Mouse (Mus musculus): ENCODE measurements at regions not wholly inside any gene's neighbourhood (a gene's known extent, or its start where the extent isn't known, plus 50 kb on each side); places are given as distances from the start of the nearest gene placed in this dataset.

GRCm38 (mm10) chr7:117777921-117778320 lies 338.1 kb downstream of the Rps15a start:
- Histone ChIP-seq H3K4me2 (ENCODE audit: low read depth, low read length) (no peak overlapping the region), H3K27me3 (replicated peaks; ENCODE audit: control insufficient read depth, insufficient read depth, low read length) (no peaks in the 10 kb centered on the region), H3K27ac (replicated peaks; ENCODE audit: low read depth, low read length) (no peak overlapping the region), H3K9me3 (ENCODE audit: control insufficient read depth, low read length) (peaks cover 2% of the 10 kb centered on the region; the same call in 1 of the 2 replicates), H3K36me3 (ENCODE audit: control insufficient read depth, insufficient read depth, low read length) (no peaks in the 10 kb centered on the region), H3K4me3 (ENCODE audit: low read depth, low read length) (no peak overlapping the region), H3K9ac (ENCODE audit: low read depth, low read length) (no peak overlapping the region), H3K4me1 (ENCODE audit: control insufficient read depth, insufficient read depth, low read length) (no peaks in the 10 kb centered on the region)
- DNase-seq (ENCODE audit: low spot score) (no peak), ATAC-seq (ENCODE audit: low read depth) (no peak)
- 93% methylated on average over 2 of the region's 2 CpGs for WGBS

- Histone ChIP-seq H3K9ac (ENCODE audit: low read depth, low read length) (no peak overlapping the region), H3K27ac (replicated peaks; ENCODE audit: low read depth, low read length) (no peak overlapping the region), H3K4me1 (ENCODE audit: control insufficient read depth, insufficient read depth, low read length) (no peaks in the 10 kb centered on the region), H3K36me3 (ENCODE audit: control insufficient read depth, insufficient read depth, low read length) (no peaks in the 10 kb centered on the region), H3K4me3 (ENCODE audit: low read depth, low read length) (no peak overlapping the region), H3K9me3 (ENCODE audit: control insufficient read depth, low read length) (peaks cover 9% of the 10 kb centered on the region; the same call in 1 of the 2 replicates), H3K4me2 (ENCODE audit: low read depth, low read length) (no peak overlapping the region), H3K27me3 (replicated peaks; ENCODE audit: control insufficient read depth, insufficient read depth, low read length) (no peaks in the 10 kb centered on the region)
- ATAC-seq (ENCODE audit: low read depth) (no peak; the same call in 1 of the 2 replicates), DNase-seq (ENCODE audit: low spot score) (no peak)
- WGBS: 69% methylated on average over 6 of the region's 6 CpGs
Observed at GRCm38 (mm10) chr7:117771836-117772235, 344.2 kb downstream of the Rps15a start.

GRCm38 (mm10) chr7:117759506-117759905 lies 356.5 kb downstream of the Rps15a start:
- Histone ChIP-seq H3K4me3 (ENCODE audit: low read depth, low read length) (no peak overlapping the region), H3K27ac (replicated peaks; ENCODE audit: low read depth, low read length) (no peak overlapping the region), H3K4me2 (ENCODE audit: low read depth, low read length) (no peak overlapping the region), H3K9me3 (ENCODE audit: control insufficient read depth, low read length) (no peaks in the 10 kb centered on the region), H3K27me3 (replicated peaks; ENCODE audit: control insufficient read depth, insufficient read depth, low read length) (no peaks in the 10 kb centered on the region), H3K9ac (ENCODE audit: low read depth, low read length) (no peak overlapping the region), H3K36me3 (ENCODE audit: control insufficient read depth, insufficient read depth, low read length) (no peaks in the 10 kb centered on the region), H3K4me1 (ENCODE audit: control insufficient read depth, insufficient read depth, low read length) (no peaks in the 10 kb centered on the region)
- WGBS: 48% methylated on average over 1 of the region's 1 CpGs
- peak; percentile 13 for DNase-seq (ENCODE audit: low spot score)
- no peak for ATAC-seq (ENCODE audit: low read depth)

GRCm38 (mm10) chr7:117757033-117757432 lies 359.0 kb downstream of the Rps15a start:
- no peak overlapping the region for H3K27ac ChIP-seq (replicated peaks; ENCODE audit: low read depth, low read length)
- peak; percentile 46 for DNase-seq (ENCODE audit: low spot score)
- H3K4me3 ChIP-seq (ENCODE audit: low read depth, low read length): no peak overlapping the region
- H3K9me3 ChIP-seq (ENCODE audit: control insufficient read depth, low read length): no peaks in the 10 kb centered on the region
- 23% methylated on average over 4 of the region's 4 CpGs for WGBS
- no peaks in the 10 kb centered on the region for H3K36me3 ChIP-seq (ENCODE audit: control insufficient read depth, insufficient read depth, low read length)
- no peaks in the 10 kb centered on the region for H3K27me3 ChIP-seq (replicated peaks; ENCODE audit: control insufficient read depth, insufficient read depth, low read length)
- H3K4me1 ChIP-seq (ENCODE audit: control insufficient read depth, insufficient read depth, low read length): no peaks in the 10 kb centered on the region
- no peak overlapping the region for H3K4me2 ChIP-seq (ENCODE audit: low read depth, low read length)
- no peak overlapping the region for H3K9ac ChIP-seq (ENCODE audit: low read depth, low read length)
- ATAC-seq (ENCODE audit: low read depth): no peak

- no peak for ATAC-seq (ENCODE audit: low read depth)
- H3K9ac ChIP-seq (ENCODE audit: low read depth, low read length): no peak overlapping the region
- H3K27ac ChIP-seq (replicated peaks; ENCODE audit: low read depth, low read length): no peak overlapping the region
- no peak for DNase-seq (ENCODE audit: low spot score)
- H3K4me3 ChIP-seq (ENCODE audit: low read depth, low read length): no peak overlapping the region
- no peaks in the 10 kb centered on the region for H3K27me3 ChIP-seq (replicated peaks; ENCODE audit: control insufficient read depth, insufficient read depth, low read length)
- WGBS: 65% methylated on average over 5 of the region's 5 CpGs
- no peaks in the 10 kb centered on the region for H3K4me1 ChIP-seq (ENCODE audit: control insufficient read depth, insufficient read depth, low read length)
- H3K9me3 ChIP-seq (ENCODE audit: control insufficient read depth, low read length): no peaks in the 10 kb centered on the region
- no peaks in the 10 kb centered on the region for H3K36me3 ChIP-seq (ENCODE audit: control insufficient read depth, insufficient read depth, low read length)
- no peak overlapping the region for H3K4me2 ChIP-seq (ENCODE audit: low read depth, low read length)
Observed at GRCm38 (mm10) chr7:117755830-117756229, 360.2 kb downstream of the Rps15a start.

- H3K9me3 ChIP-seq (ENCODE audit: control insufficient read depth, low read length): no peaks in the 10 kb centered on the region
- no peaks in the 10 kb centered on the region for H3K27me3 ChIP-seq (replicated peaks; ENCODE audit: control insufficient read depth, insufficient read depth, low read length)
- H3K4me1 ChIP-seq (ENCODE audit: control insufficient read depth, insufficient read depth, low read length): no peaks in the 10 kb centered on the region
- H3K4me3 ChIP-seq (ENCODE audit: low read depth, low read length): no peak overlapping the region
- H3K27ac ChIP-seq (replicated peaks; ENCODE audit: low read depth, low read length): no peak overlapping the region
- ATAC-seq (ENCODE audit: low read depth) (no peak), DNase-seq (ENCODE audit: low spot score) (no peak)
- 63% methylated on average over 5 of the region's 5 CpGs for WGBS
- H3K36me3 ChIP-seq (ENCODE audit: control insufficient read depth, insufficient read depth, low read length): no peaks in the 10 kb centered on the region
- H3K9ac ChIP-seq (ENCODE audit: low read depth, low read length): no peak overlapping the region
- H3K4me2 ChIP-seq (ENCODE audit: low read depth, low read length): no peak overlapping the region
Observed at GRCm38 (mm10) chr7:117753296-117753695, 362.7 kb downstream of the Rps15a start.

GRCm38 (mm10) chr7:117752302-117753185 lies 363.4 kb downstream of the Rps15a start:
- no peaks in the 10 kb centered on the region for H3K9me3 ChIP-seq (ENCODE audit: control insufficient read depth, low read length)
- H3K36me3 ChIP-seq (ENCODE audit: control insufficient read depth, insufficient read depth, low read length): no peaks in the 10 kb centered on the region
- H3K9ac ChIP-seq (ENCODE audit: low read depth, low read length): no peak overlapping the region
- DNase-seq (ENCODE audit: low spot score) (no peak), ATAC-seq (ENCODE audit: low read depth) (no peak)
- no peak overlapping the region for H3K27ac ChIP-seq (replicated peaks; ENCODE audit: low read depth, low read length)
- no peak overlapping the region for H3K4me3 ChIP-seq (ENCODE audit: low read depth, low read length)
- no peaks in the 10 kb centered on the region for H3K27me3 ChIP-seq (replicated peaks; ENCODE audit: control insufficient read depth, insufficient read depth, low read length)
- H3K4me1 ChIP-seq (ENCODE audit: control insufficient read depth, insufficient read depth, low read length): no peaks in the 10 kb centered on the region
- WGBS: 53% methylated on average over 12 of the region's 12 CpGs
- H3K4me2 ChIP-seq (ENCODE audit: low read depth, low read length): no peak overlapping the region

- H3K4me1 ChIP-seq (ENCODE audit: control insufficient read depth, insufficient read depth, low read length): no peaks in the 10 kb centered on the region
- no peaks in the 10 kb centered on the region for H3K27me3 ChIP-seq (replicated peaks; ENCODE audit: control insufficient read depth, insufficient read depth, low read length)
- H3K27ac ChIP-seq (replicated peaks; ENCODE audit: low read depth, low read length): no peak overlapping the region
- H3K9me3 ChIP-seq (ENCODE audit: control insufficient read depth, low read length): no peaks in the 10 kb centered on the region
- no peak overlapping the region for H3K4me3 ChIP-seq (ENCODE audit: low read depth, low read length)
- no peak for DNase-seq (ENCODE audit: low spot score)
- no peaks in the 10 kb centered on the region for H3K36me3 ChIP-seq (ENCODE audit: control insufficient read depth, insufficient read depth, low read length)
- 73% methylated on average over 4 of the region's 4 CpGs for WGBS
- ATAC-seq (ENCODE audit: low read depth): no peak
- no peak overlapping the region for H3K9ac ChIP-seq (ENCODE audit: low read depth, low read length)
- H3K4me2 ChIP-seq (ENCODE audit: low read depth, low read length): no peak overlapping the region
Observed at GRCm38 (mm10) chr7:117747991-117748390, 367.2 kb downstream of the Xylt1 start.

- Histone ChIP-seq H3K36me3 (ENCODE audit: control insufficient read depth, insufficient read depth, low read length) (no peaks in the 10 kb centered on the region), H3K4me1 (ENCODE audit: control insufficient read depth, insufficient read depth, low read length) (no peaks in the 10 kb centered on the region), H3K27me3 (replicated peaks; ENCODE audit: control insufficient read depth, insufficient read depth, low read length) (no peaks in the 10 kb centered on the region), H3K9me3 (ENCODE audit: control insufficient read depth, low read length) (no peaks in the 10 kb centered on the region), H3K27ac (replicated peaks; ENCODE audit: low read depth, low read length) (no peak overlapping the region), H3K4me2 (ENCODE audit: low read depth, low read length) (no peak overlapping the region), H3K4me3 (ENCODE audit: low read depth, low read length) (no peak overlapping the region), H3K9ac (ENCODE audit: low read depth, low read length) (no peak overlapping the region)
- ATAC-seq (ENCODE audit: low read depth): no peak
- 84% methylated on average over 4 of the region's 4 CpGs for WGBS
- DNase-seq (ENCODE audit: low spot score): no peak
Observed at GRCm38 (mm10) chr7:117746393-117746792, 365.6 kb downstream of the Xylt1 start.

All from embryonic facial prominence, embryonic 14.5 days (tissue).